Mouse (Mus musculus): ENCODE data around the gene Telo2.

- TF ChIP-seq CTCF (IDR thresholded peaks at IDR 0.05; ENCODE audit: borderline replicate concordance, insufficient read depth, low read depth, low read length) (no peak), POLR2A (IDR thresholded peaks at IDR 0.05; ENCODE audit: borderline replicate concordance, insufficient read depth, low read length) (no peak)
Measured at GRCm38 (mm10) chr17:25096221-25096620, 19.5 kb downstream of the Telo2 start.
